Mouse (Mus musculus): ENCODE results near the gene Alg5.

Alg5 gene

DNA sequence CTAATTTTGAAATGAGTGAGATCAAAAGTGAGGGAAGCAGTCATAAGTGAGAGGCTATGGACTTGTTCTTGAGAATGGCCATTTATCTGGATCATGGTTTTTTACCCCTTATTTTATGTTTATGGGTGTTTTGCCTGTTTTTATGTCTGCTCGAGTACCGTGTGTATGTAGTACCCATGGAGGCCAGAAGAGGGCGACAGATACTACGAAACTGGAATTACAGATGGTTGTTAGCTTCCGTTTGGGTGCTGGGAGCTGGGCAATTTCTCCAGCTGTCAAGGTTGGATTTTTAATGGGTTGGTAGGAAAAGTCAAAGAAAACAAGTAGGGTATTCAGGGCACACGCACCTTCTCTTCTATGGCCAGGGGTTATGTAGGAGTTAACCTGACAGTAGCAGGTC, 58.4 kb downstream of the Alg5 start:
- DNase-seq (ENCODE audit: low spot score in 2 of 2), result no peak

- no peak for DNase-seq (ENCODE audit: low spot score in 2 of 2)
These were observed 60.0 kb downstream of the Alg5 start for GRCm38 (mm10) chr3:54795379-54795778.

DNA sequence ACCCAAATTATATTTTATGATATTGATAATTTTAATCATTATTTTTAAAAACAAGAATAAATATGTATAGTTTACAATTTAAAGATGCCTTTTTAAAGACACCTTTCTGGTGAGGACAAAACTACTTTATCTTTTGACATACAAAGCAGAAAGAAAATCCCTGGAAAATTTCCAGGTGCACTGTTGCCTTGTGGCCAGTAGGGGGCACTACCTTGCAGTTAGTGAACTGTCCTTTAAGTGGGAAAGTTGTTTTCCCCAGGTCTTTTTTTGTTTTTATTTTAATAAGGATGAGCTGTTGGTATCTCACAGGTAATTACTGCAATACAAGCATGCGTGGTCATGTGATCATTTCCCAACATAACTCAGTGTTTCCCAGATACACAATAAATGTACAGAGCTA, 60.5 kb downstream of the Alg5 start:
- no peak for DNase-seq (ENCODE audit: low spot score in 2 of 2)

DNA sequence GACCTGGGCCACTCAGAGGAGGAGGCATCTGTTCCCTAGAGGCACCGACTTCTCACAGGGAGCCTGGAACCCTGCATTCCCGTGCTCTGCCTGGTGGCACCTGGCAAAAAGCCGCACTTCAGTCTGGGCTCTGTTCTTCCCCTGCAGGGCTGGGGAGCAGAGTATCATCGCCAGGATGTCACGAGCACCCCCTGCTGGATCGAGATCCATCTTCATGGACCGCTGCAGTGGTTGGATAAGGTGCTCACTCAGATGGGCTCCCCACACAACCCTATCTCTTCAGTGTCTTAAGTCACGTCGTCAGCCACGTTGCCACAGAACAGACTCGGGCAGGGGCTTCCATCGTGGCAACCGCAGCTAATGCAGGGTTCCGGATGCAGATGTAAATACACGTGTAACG, 61.9 kb downstream of the Alg5 start:
- DNase-seq (ENCODE audit: low spot score in 2 of 2), result peak; percentile 40 to 49

All from frontal cortex, postnatal 36 days (tissue).